Mouse (Mus musculus): ENCODE measurements around the gene Nell2. TPM values are rescaled to one million over a fixed set of nuclear protein-coding genes. Genes with fewer than 3 reads are reported as not detected.

The Nell2 gene
- polyA plus RNA-seq, 1 experiment from 2014 or later = 0.17 TPM

DNA sequence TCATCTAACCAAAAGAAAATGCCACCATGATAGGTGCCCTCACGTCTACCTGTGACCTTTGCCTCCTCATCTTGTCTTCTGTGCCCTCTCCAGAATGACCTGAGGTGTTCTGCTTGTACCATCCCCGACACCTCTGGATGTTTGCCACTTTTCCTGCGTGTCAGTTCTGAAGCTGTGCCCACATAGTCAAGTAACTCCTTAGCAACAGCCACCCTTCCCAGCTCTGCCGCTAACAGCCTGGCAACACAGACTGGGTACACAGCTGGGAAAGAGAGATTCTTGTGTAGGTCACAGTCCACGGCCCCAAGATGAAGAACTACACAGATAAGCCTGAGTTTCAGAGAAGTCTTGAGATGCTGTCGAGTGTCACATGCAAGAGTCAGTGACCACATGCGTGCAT lies 103.3 kb downstream of the Nell2 start:
- WGBS = 70% methylated on average over 7 of the region's 7 CpGs
- no peak overlapping the region for H3K4me3 ChIP-seq (ENCODE audit: low read depth, low read length)
- no peak for ATAC-seq

GRCm38 (mm10) chr15:95422226-95422950 lies 106.0 kb downstream of the Nell2 start:
- WGBS = 83% methylated on average over 15 of the region's 15 CpGs

More for the DNA sequence above, 103.3 kb downstream of the Nell2 start:
- no peaks in the 10 kb centered on the region for H3K9me3 ChIP-seq (ENCODE audit: low read length)
- H3K9ac ChIP-seq (replicated peaks; ENCODE audit: low read depth) = no peak overlapping the region
- no peaks in the 10 kb centered on the region for H3K4me1 ChIP-seq (ENCODE audit: insufficient read depth, low read depth, low read length)
- no peaks in the 10 kb centered on the region for H3K27me3 ChIP-seq (replicated peaks; ENCODE audit: insufficient read depth, low read length)
- no peaks in the 10 kb centered on the region for H3K36me3 ChIP-seq (ENCODE audit: insufficient read depth, low read length)
- H3K4me2 ChIP-seq (replicated peaks; ENCODE audit: low read depth, low read length) = no peak overlapping the region
- no peak for TF ChIP-seq CTCF (IDR thresholded peaks at IDR 0.05)
- H3K27ac ChIP-seq (ENCODE audit: low read length) = no peak overlapping the region
- DNase-seq (ENCODE audit: low spot score) = no peak

DNA sequence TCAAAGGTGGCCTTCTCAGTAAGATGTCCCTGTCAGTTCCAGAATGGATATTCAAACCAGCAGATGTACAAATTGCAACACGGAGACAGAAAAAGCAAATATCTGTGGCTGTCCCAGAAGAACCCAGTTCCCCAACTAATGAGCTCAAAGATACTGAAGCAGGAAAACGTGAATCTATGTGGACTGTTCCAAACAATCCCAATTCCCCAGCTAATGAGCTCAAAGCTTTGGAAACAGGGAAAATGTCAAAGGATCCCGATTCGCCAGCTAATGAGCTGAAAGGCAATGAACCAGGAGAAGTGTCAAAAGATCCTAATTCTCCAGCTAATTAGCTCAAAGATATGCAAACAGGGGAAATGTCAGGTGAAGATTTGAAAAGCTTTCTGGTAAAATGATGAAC lies 109.7 kb downstream of the Nell2 start:
- no peaks in the 10 kb centered on the region for H3K4me1 ChIP-seq (ENCODE audit: insufficient read depth, low read depth, low read length)
- no peak overlapping the region for H3K4me2 ChIP-seq (replicated peaks; ENCODE audit: low read depth, low read length)
- no peak overlapping the region for H3K27ac ChIP-seq (ENCODE audit: low read length)
- TF ChIP-seq CTCF (IDR thresholded peaks at IDR 0.05) = no peak
- TF ChIP-seq EP300 (IDR thresholded peaks at IDR 0.05) = no peak
- ATAC-seq (no peak), DNase-seq (ENCODE audit: low spot score) (no peak)
- no peak overlapping the region for H3K9ac ChIP-seq (replicated peaks; ENCODE audit: low read depth)
- H3K36me3 ChIP-seq (ENCODE audit: insufficient read depth, low read length) = no peaks in the 10 kb centered on the region
- WGBS = 80% methylated on average over 4 of the region's 4 CpGs
- no peaks in the 10 kb centered on the region for H3K9me3 ChIP-seq (ENCODE audit: low read length)
- no peaks in the 10 kb centered on the region for H3K27me3 ChIP-seq (replicated peaks; ENCODE audit: insufficient read depth, low read length)
- H3K4me3 ChIP-seq (ENCODE audit: low read depth, low read length) = no peak overlapping the region

More at GRCm38 (mm10) chr15:95422226-95422950, 106.0 kb downstream of the Nell2 start:
- Histone ChIP-seq H3K9ac (replicated peaks; ENCODE audit: low read depth) (no peak overlapping the region), H3K9me3 (ENCODE audit: low read length) (no peaks in the 10 kb centered on the region), H3K4me3 (ENCODE audit: low read depth, low read length) (no peak overlapping the region), H3K4me2 (replicated peaks; ENCODE audit: low read depth, low read length) (no peak overlapping the region), H3K27me3 (replicated peaks; ENCODE audit: insufficient read depth, low read length) (no peaks in the 10 kb centered on the region), H3K36me3 (ENCODE audit: insufficient read depth, low read length) (no peaks in the 10 kb centered on the region), H3K4me1 (ENCODE audit: insufficient read depth, low read depth, low read length) (no peaks in the 10 kb centered on the region), H3K27ac (ENCODE audit: low read length) (no peak overlapping the region)
- DNase-seq (ENCODE audit: low spot score) = no peak
- ATAC-seq = no peak
- TF ChIP-seq CTCF (IDR thresholded peaks at IDR 0.05) (no peak), EP300 (IDR thresholded peaks at IDR 0.05) (no peak)

GRCm38 (mm10) chr15:95411949-95412741 lies 116.2 kb downstream of the Nell2 start:
- WGBS = 57% methylated on average over 5 of the region's 5 CpGs
- Histone ChIP-seq H3K4me1 (ENCODE audit: insufficient read depth, low read depth, low read length) (no peaks in the 10 kb centered on the region), H3K4me3 (ENCODE audit: low read depth, low read length) (no peak overlapping the region), H3K9ac (replicated peaks; ENCODE audit: low read depth) (no peak overlapping the region), H3K4me2 (replicated peaks; ENCODE audit: low read depth, low read length) (no peak overlapping the region), H3K27ac (ENCODE audit: low read length) (no peak overlapping the region), H3K36me3 (ENCODE audit: insufficient read depth, low read length) (no peaks in the 10 kb centered on the region), H3K27me3 (replicated peaks; ENCODE audit: insufficient read depth, low read length) (no peaks in the 10 kb centered on the region), H3K9me3 (ENCODE audit: low read length) (no peaks in the 10 kb centered on the region)
- no peak for TF ChIP-seq CTCF (IDR thresholded peaks at IDR 0.05)
- TF ChIP-seq EP300 (IDR thresholded peaks at IDR 0.05) = no peak
- ATAC-seq = no peak
- DNase-seq (ENCODE audit: low spot score) = no peak

- ATAC-seq (no peak), DNase-seq (ENCODE audit: low spot score) (no peak)
- Histone ChIP-seq H3K27me3 (replicated peaks; ENCODE audit: insufficient read depth, low read length) (no peaks in the 10 kb centered on the region), H3K27ac (ENCODE audit: low read length) (no peak overlapping the region), H3K4me2 (replicated peaks; ENCODE audit: low read depth, low read length) (no peak overlapping the region), H3K9me3 (ENCODE audit: low read length) (no peaks in the 10 kb centered on the region), H3K36me3 (ENCODE audit: insufficient read depth, low read length) (no peaks in the 10 kb centered on the region), H3K4me1 (ENCODE audit: insufficient read depth, low read depth, low read length) (no peaks in the 10 kb centered on the region), H3K9ac (replicated peaks; ENCODE audit: low read depth) (no peak overlapping the region), H3K4me3 (ENCODE audit: low read depth, low read length) (no peak overlapping the region)
- TF ChIP-seq EP300 (IDR thresholded peaks at IDR 0.05) = no peak
- no peak for TF ChIP-seq CTCF (IDR thresholded peaks at IDR 0.05)
- WGBS = 79% methylated on average over 11 of the region's 11 CpGs
Observed at GRCm38 (mm10) chr15:95410213-95410843, 118.0 kb downstream of the Nell2 start.

DNA sequence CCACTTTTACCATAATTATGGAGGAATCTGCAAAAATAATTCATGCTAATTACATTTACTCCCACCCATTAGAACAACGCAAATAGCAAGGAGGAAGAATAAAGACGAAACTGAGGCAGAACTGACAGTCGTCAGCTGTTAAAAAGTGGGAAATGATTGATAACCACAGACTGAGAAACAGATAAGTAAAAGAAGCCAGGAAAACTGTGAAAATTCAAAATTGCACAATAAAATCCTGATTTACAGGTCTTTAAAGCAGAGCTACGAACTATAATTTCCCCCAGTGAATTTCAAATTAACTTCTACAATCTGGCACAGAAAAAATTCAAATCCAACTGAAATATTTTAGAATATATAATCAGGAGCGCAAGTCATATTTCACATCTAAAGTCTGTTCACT lies 138.0 kb downstream of the Nell2 start:
- no peak overlapping the region for H3K4me3 ChIP-seq (ENCODE audit: low read depth, low read length)
- H3K9me3 ChIP-seq (ENCODE audit: low read length) = no peaks in the 10 kb centered on the region
- DNase-seq (ENCODE audit: low spot score) = no peak
- H3K36me3 ChIP-seq (ENCODE audit: insufficient read depth, low read length) = no peaks in the 10 kb centered on the region
- H3K9ac ChIP-seq (replicated peaks; ENCODE audit: low read depth) = no peak overlapping the region
- no peak for ATAC-seq
- no peak overlapping the region for H3K4me2 ChIP-seq (replicated peaks; ENCODE audit: low read depth, low read length)
- no peaks in the 10 kb centered on the region for H3K27me3 ChIP-seq (replicated peaks; ENCODE audit: insufficient read depth, low read length)
- no peak overlapping the region for H3K27ac ChIP-seq (ENCODE audit: low read length)
- no peak for TF ChIP-seq EP300 (IDR thresholded peaks at IDR 0.05)
- TF ChIP-seq CTCF (IDR thresholded peaks at IDR 0.05) = no peak
- 80% methylated on average over 5 of the region's 5 CpGs for WGBS
- H3K4me1 ChIP-seq (ENCODE audit: insufficient read depth, low read depth, low read length) = no peaks in the 10 kb centered on the region

Measured in lung, postnatal 0 days (tissue).